Mouse (Mus musculus): ENCODE measurements around the gene Zdhhc19.

The Zdhhc19 gene

GRCm38 (mm10) chr16:32551346-32551747 lies 55.3 kb downstream of the Zdhhc19 start:
- DNase-seq (ENCODE audit: low spot score): no peak

- DNase-seq (ENCODE audit: low spot score): no peak
These were observed 59.5 kb downstream of the Zdhhc19 start for GRCm38 (mm10) chr16:32555588-32555987.

GRCm38 (mm10) chr16:32559493-32559892 lies 63.4 kb downstream of the Zdhhc19 start:
- no peak for DNase-seq (ENCODE audit: low spot score)

- DNase-seq (ENCODE audit: low spot score): no peak
These were observed 67.2 kb downstream of the Zdhhc19 start for GRCm38 (mm10) chr16:32563056-32563793.

- no peak for DNase-seq (ENCODE audit: low spot score)
These were observed 71.2 kb downstream of the Zdhhc19 start for GRCm38 (mm10) chr16:32567282-32567681.

- no peak for DNase-seq (ENCODE audit: low spot score)
These were observed 72.3 kb downstream of the Zdhhc19 start for GRCm38 (mm10) chr16:32568401-32568800.

GRCm38 (mm10) chr16:32570042-32570441 lies 74.0 kb downstream of the Zdhhc19 start:
- DNase-seq (ENCODE audit: low spot score): no peak

GRCm38 (mm10) chr16:32572528-32572927 lies 76.5 kb downstream of the Zdhhc19 start:
- DNase-seq (ENCODE audit: low spot score): no peak

GRCm38 (mm10) chr16:32586482-32586881 lies 90.4 kb downstream of the Zdhhc19 start:
- DNase-seq (ENCODE audit: low spot score): no peak

GRCm38 (mm10) chr16:32588568-32588967 lies 92.5 kb downstream of the Zdhhc19 start:
- DNase-seq (ENCODE audit: low spot score): no peak

- DNase-seq (ENCODE audit: low spot score): no peak
These were observed 95.5 kb downstream of the Zdhhc19 start for GRCm38 (mm10) chr16:32591521-32591920.

GRCm38 (mm10) chr16:32593283-32593805 lies 97.3 kb downstream of the Zdhhc19 start:
- no peak for DNase-seq (ENCODE audit: low spot score)

GRCm38 (mm10) chr16:32593916-32594315 lies 97.9 kb downstream of the Zdhhc19 start:
- DNase-seq (ENCODE audit: low spot score): peak; percentile 45

- no peak for DNase-seq (ENCODE audit: low spot score)
These were observed 98.6 kb downstream of the Zdhhc19 start for GRCm38 (mm10) chr16:32594701-32595100.

- DNase-seq (ENCODE audit: low spot score): no peak
These were observed 99.2 kb downstream of the Zdhhc19 start for GRCm38 (mm10) chr16:32595142-32595855.

GRCm38 (mm10) chr16:32597909-32598381 lies 101.9 kb downstream of the Zdhhc19 start:
- DNase-seq (ENCODE audit: low spot score): no peak

- DNase-seq (ENCODE audit: low spot score): no peak
These were observed 103.1 kb downstream of the Zdhhc19 start for GRCm38 (mm10) chr16:32599151-32599550.

- DNase-seq (ENCODE audit: low spot score): no peak
These were observed 106.2 kb downstream of the Zdhhc19 start for GRCm38 (mm10) chr16:32602193-32602685.

GRCm38 (mm10) chr16:32607562-32608343 lies 111.7 kb downstream of the Zdhhc19 start:
- no peak for DNase-seq (ENCODE audit: low spot score)

- no peak for DNase-seq (ENCODE audit: low spot score)
These were observed 112.3 kb downstream of the Zdhhc19 start for GRCm38 (mm10) chr16:32608344-32608711.

- DNase-seq (ENCODE audit: low spot score): peak; percentile 98
These were observed 112.8 kb downstream of the Zdhhc19 start, which contains the start of gene Tfrc for GRCm38 (mm10) chr16:32608712-32609400. Gene Tfrc, plus strand, starts transcription at chr16:32608920.

Measured in T-cell, adult 2 months (primary cell).